Mouse (Mus musculus): ENCODE results near the gene Trim14.

Trim14 gene

DNA sequence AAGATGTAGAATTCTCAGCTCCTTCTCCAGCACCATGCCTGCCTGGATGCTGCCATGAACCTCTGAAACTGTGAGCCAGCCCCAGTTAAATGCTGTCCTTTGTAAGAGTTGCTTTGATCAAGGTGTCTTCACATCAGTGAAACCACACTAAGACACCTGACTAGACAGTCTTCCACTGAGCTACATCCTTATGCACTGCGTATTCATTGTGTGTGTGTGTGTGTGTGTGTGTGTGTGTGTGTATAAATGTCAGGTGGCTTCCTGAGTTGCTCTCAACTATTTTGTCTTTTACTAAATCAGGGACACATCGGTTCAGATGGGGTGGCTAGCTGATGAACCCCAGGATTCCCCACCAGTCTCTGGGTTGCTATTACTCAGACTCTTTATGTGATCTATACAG, 56.9 kb downstream of the Trim14 start:
- DNase-seq (ENCODE audit: low read depth) = peak; percentile 35

DNA sequence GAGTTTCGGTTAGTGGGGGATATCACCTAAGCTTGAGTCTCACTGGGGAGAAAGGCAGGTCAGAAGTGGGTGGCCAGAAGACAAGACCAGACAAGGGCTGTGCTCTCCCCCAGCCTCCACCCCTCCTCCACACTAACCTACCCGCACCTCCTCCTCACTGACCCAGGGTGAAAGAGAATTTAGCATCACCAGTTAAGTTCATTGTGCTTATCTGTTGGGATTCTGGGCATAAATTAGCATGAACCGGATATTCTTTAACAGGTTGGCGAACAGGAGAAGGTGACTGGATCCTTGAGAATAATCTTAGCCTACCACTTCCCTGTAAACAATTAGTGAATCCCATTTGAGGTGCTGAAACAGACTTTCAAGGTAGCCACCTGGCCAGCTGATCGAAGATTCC, 60.8 kb downstream of the Trim14 start:
- DNase-seq (ENCODE audit: low read depth) = no peak

DNA sequence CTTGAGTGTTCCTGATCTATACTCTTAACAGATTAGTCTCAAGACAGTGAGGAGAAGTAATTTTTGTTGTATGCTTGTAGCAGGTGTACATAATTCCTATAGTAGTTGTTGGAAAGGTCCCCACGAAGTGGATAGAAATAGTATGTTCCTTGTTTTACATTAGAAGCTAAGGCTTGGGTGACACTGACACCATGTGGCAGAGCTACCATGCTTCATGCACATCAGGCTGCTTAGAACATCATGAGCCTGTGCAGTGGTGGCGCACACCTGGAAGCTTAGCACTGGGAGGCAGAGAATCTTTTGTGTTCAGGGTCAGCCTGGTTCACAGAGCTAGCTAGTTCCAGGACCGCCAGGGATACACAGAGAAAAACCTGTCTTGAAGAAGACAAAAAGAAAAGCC, 70.2 kb downstream of the Trim14 start:
- DNase-seq (ENCODE audit: low read depth) = peak; percentile 38

DNA sequence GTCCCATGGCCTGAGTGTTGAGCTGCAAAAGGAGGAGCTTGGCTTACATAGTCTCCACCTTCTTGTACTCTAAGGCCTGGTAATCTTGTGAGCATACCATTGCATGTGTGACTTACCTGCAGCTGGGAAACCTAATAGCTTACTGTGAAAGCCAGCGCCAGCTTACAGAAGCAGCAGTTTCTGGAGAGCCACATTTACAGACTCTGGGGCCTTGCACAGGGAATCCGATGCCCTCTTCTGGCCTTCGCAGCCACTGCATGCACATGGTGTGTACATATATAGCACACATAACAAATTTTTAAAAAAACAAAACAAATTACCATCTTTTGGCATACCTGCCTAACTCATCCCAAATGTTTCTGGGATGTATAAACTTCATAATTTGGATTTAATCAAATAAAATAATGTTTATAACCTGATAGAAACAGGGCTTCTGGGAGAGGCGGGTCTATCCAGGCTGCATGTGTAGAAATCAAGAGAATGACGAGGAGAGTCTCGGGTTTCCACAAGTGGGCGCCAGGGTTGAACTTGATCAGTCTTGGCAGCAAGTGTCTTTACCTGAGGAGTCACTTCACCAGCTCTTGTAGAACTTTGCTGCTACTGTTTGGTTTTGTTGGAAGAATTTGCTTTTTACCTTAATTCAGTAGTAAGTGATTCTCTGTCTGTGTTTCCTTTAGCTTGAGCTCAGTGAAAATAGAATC, 72.7 kb downstream of the Trim14 start:
- DNase-seq (ENCODE audit: low read depth) = peak; percentile 74

DNA sequence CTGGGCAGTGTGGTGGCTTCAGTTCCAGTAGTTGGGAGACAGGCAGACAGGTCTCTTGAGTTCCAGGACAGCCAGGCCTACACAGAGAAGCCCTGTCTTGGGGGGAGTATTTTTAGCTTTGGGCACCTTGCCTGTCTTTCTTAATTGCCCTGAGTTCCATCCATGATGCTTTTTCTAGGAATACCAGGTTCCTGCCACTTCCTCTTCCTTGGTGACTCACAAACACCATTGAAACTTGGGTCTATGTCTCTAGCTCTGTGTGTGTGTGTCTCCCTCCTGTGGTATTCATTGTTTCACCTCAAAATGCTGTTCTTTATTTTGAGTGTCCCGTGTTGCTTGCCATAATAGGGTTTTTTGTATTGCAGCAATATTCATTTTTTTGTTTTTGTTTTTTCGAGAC, 77.5 kb downstream of the Trim14 start:
- peak; percentile 53 for DNase-seq (ENCODE audit: low read depth)

GRCm38 (mm10) chr4:46457186-46457585, 78.8 kb downstream of the Trim14 start:
- DNase-seq (ENCODE audit: low read depth) = no peak

DNA sequence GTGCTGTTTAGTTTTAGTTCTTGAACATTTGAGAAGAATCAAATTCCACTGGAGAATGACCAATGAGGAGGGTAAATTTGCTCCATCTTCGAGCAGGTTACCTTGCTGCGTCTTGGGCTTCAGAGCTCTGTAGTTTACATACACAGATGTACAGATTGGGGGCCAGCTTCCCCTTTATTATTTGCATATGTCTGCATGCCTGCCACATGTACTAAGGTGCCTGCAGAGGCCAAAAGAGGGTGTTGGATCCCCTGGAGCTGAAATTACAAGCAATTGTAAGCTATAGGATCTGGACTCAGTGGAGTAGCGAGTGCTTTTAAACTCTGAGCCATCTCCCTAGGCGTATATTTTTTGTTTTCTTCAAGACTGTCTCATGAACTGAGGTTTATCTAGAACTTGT, 79.2 kb downstream of the Trim14 start:
- DNase-seq (ENCODE audit: low read depth) = peak; percentile 35

DNA sequence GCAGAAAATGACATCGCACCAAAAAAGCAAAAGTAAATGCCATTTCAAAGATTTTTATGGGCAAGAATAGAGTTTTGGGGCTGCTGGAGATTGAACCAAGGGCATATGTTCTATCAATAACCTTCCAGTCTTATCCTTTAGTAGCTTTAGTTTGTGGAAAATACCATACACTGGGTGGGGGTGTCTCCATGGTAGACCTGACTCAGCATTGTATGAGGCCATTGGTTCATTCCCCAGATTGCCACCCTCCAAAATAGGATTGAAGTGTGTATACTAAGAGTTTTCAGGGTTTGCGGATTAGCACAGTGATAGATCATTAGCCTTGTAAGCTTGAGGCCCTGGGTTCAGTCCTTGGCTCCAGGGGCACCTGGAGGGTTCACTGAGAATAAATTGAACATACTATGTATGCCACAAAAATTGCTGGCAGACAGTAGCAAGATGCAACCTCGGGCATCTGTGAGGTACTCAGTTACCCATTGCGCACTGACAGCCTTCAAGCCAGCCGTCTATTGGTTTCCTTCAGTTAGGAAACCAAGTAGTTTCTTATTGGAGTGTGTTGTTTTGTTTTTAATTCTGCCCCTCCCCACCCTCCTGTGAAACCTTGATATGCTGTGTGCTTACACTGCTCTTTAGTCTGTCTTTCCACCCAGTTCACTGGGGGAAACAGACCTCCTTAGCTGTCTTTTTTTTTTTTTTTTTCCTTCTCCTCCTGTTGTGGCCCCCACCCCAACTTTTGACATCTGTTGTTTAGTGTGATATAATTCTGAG, 81.7 kb downstream of the Trim14 start:
- DNase-seq (ENCODE audit: low read depth) = peak; percentile 76

DNA sequence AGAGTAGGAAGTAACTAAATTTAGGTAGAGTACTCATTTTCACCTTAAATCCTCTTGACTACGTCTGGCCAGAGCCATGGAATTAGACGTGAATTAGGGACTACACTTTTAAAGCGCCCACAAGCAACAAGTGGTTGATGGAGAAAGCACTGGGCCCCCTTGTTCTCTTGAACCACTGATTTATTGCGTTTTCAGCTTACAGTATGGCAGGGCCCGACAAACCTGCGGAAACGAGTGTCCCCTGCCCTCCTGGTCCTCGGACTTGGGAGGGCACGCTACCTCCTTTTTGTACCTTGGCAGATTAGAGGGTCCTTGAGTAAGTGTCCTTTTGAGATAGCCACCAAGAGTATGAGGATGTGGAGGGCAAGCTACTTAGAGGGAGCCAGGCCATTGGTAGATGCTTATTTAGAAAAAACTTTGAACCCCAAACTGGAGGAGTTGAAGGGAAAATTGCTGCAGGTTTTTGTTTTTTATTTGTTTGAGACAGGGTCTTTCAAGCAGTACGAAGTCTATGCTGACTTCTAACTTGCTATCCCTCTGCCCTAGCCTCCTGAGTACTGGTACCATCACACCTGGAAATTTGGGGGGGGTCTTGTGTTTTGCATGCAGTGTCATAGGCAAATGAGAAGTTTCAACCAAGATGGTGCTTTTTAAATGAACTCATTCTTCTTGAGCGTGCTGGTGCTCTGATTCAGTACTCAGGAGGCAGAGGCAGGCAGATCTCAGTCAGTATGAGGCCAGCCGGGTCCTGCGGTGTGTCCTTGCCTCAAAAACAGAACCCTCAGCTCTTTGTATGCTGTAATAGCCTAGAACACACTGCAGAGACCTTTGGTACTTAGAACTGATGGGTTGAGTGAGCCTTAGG, 82.9 kb downstream of the Trim14 start:
- DNase-seq (ENCODE audit: low read depth) = peak; percentile 54

DNA sequence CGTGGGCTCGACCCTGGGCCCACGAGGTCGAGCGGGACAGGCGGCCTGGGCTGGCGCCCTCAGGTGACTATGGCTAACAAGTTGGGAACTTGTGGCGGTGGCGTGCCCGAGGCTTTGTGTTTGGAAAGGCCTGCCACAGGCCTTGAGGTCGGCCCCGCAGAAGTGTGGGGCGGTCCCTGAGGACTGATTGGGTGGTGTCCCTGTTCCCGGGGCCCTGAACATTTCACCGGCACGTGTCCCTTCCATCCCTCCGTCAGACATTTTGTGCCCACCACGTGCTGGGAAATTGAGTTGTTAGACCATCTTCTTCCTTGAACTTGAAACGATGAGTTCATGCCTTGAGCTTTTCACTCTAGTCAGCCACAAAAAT, 83.5 kb downstream of the Trim14 start:
- DNase-seq (ENCODE audit: low read depth) = peak; percentile 81

DNA sequence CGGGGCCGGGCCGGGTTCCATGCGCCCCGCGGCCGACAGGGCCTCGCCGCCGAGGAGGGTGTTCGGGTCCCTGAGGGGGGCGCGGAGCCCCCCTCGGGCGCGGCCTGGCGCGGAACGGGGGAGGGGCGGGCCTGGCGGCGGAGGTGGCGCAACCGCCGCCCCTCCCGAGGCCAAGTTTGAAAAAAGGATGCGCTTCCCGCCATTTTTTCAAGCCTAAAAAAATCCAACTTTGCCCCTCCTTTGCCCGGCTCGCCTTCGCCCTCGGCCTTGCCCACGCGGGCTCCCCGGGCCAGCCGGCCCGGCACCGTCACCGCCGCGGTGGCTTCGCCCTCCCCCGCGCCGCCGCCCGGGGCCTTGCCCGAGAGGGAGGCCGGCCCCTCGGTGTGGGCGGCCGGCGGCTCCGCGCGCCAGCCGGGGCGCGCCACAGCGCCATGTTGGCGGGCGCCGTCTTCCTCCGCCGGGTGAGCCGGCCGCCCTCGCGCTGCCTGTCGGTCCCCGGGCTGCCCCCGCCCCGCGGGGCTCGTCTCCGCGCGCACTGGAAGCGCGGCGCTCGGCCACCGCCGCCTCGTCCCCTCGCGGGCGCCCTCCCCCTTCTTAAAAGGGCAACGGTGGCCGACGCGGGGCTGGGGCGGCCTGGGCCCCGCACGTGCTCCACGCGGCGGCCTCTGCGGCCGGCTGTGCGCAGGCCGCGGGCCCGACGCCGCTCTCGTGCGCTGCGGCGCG, 84.0 kb downstream of the Trim14 start:
- DNase-seq (ENCODE audit: low read depth) = peak; percentile 78

DNA sequence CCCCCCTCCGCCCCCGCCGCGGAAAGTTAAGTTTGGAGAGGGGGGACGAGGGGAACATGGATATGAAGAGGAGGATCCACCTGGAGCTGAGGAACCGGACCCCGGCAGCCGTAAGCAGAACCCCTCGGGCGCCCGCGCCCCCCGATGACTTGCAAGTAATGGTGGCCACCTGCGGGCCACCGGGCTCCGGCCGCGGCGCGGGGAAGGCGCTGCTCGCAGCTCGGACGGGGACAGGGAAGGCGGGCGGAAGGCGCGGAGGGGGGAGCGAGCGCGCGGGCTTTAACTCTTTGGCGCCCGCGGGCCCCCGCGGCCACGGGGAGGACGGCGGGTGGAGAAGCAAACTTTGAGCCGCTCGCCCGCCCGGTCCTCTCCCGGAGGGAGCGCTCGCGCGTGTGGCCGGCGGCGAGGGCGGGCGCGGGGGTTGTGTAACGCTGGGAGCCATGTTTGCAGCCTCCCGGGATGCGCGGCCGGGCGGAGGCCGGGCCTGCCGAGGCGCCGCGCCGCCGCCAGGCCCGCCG, 84.6 kb downstream of the Trim14 start:
- DNase-seq (ENCODE audit: low read depth) = peak; percentile 81

DNA sequence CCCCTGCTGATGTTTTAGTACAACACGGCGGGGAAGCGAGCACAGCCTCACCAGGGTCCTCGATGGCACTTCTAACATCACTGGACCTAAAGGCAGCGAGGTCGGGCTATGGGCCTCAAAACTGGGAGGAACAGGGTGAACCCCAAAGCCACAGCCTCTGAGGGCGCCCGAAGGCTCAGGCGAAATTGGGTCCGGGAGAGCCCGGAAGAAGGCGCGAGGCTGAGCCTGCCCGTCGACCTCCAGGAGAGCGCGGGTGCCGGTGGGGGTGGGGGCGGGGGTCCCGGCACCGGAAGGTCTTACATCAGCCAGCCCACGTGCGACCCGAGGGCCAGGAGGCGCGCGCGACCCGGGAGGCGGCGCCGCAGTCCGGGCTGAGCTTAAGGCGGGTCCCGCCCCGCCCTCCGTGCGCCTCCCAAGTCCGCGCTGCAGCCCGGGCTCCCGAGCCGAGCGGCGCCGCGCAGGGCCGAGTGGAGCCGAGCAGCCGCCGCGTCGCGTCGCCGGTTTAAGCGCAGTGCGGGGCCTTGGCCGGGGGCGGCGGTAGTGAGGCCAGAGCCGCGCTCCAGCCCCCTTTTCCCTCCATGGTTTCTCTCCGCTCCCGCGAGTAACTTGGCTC, 85.3 kb downstream of the Trim14 start, which contains the start of gene Anp32b:
Gene Anp32b (plus strand): TSS at position 384 of the 613 bp plus-strand sequence.
- DNase-seq (ENCODE audit: low read depth) = peak; percentile 93

DNA sequence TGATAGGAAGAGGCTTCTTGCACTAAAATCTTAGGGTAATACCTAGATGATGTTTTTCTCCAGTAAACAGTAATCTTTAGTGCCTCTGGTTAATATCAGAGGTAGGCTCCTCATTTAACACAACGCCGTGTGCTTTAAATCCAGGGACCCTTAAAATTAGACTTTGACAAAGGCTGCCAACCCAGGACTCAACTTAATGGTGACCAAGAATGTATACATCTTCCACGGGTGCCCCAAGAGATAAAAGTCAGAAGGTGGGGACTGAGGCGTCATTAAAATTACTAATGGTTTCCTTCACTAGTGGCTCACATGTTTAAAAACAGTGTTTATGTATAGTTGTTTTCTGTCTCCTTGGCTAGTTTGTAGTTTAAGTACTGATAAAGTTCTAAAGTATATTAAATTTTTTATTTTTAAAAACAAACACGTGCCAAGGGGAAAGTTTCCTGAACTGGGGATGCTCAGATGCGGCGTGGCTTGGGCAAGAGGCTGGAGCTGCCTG, 85.9 kb downstream of the Trim14 start:
- no peak for DNase-seq (ENCODE audit: low read depth)

DNA sequence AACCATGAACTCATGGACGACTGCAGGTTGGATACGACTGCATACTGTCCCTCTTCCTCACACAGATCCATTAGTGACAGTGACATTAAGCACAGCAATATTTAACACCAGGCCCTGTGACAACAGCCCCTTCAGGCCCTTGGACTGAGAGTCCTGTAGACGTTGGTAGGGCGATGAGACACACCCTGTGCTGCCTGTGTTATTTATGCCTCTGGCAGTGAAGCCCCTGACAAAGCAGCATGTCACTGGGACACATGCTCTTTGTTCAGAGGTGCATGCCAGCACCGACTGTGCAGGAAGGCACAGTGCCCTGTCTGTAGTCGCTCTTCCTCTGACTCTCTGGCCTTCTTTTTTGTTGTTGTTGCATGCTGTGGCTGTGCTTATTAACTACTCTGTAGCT, 87.1 kb downstream of the Trim14 start:
- DNase-seq (ENCODE audit: low read depth) = no peak

- DNase-seq (ENCODE audit: low read depth) = no peak
Observed at GRCm38 (mm10) chr4:46447461-46447860, 88.5 kb downstream of the Trim14 start.

- no peak for DNase-seq (ENCODE audit: low read depth)
Observed at GRCm38 (mm10) chr4:46445237-46445945, 90.5 kb downstream of the Trim14 start.
